Mouse (Mus musculus) bone marrow macrophage, adult 2 months (primary cell): ENCODE results near the gene Zfp408. TPM values are rescaled to one million over a fixed set of nuclear protein-coding genes. Genes with fewer than 3 reads are reported as not detected.
A peak's percentile ranks its signal among the peaks of the same experiment; 100 is the strongest.

ENCODE experiments used
- H3K27ac ChIP-seq: 2 replicates; pipeline ENCODE4 v1.5.1; 2012; ENCODE audit warnings: low read depth, low read length; ENCODE audit not compliant: insufficient read depth
- H3K4me1 ChIP-seq: 2 replicates; pipeline ENCODE4 v1.6.1; 2012; ENCODE audit warnings: low read length; ENCODE audit not compliant: control insufficient read depth, insufficient read depth
- H3K4me3 ChIP-seq: 2 replicates; pipeline ENCODE4 v1.5.1; 2012; ENCODE audit warnings: mild to moderate bottlenecking, low read length, moderate library complexity; ENCODE audit not compliant: insufficient read depth
- CTCF ChIP-seq: IDR thresholded peaks from 2 replicates; pipeline ENCODE4 v1.5.1; 2012; ENCODE audit warnings: low read depth, mild to moderate bottlenecking, low read length, moderate library complexity
- POLR2A ChIP-seq: IDR thresholded peaks from 2 replicates; pipeline ENCODE4 v1.6.1; 2012; ENCODE audit warnings: mild to moderate bottlenecking, low read depth, low read length, borderline replicate concordance
- polyA plus RNA-seq: library from polyadenylated mRNA; stranded (reverse); fragments of >200 nt; gene quantifications from 2 replicates; pipeline ENCODE4 v1.2.4, GENCODE M21; 2012; ENCODE audit not compliant: missing spikeins, insufficient read depth, insufficient read length

Gene Zfp408
- polyA plus RNA-seq, 1 experiment, result 12.5 TPM

DNA sequence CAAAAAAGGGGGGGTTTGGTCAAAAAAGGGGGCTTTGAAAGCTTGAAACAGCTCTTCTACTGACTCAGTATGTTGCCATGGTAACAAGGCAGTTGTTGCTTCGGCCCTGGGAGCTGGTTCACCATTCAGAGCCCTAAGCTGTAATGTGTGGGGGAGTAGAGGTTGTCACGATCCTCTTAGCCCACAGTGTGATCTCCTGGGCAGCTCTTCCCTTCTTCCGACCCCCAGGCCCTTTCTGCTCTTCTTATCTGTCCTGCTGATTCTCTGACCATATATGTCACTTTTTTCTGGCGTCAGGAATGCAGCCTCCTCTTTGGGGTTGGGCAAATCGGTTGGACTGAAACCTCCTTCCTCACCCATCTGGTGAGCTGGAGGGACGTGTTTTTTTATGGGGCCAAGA, 3.3 kb upstream of the Zfp408 start:
- peaks cover 4% of the 10 kb centered on the region; the same call in 1 of the 2 replicates for H3K4me1 ChIP-seq
- H3K27ac ChIP-seq, result no peak overlapping the region
- H3K4me3 ChIP-seq, result no peak overlapping the region
- TF ChIP-seq CTCF (no peak), POLR2A (no peak)

- Histone ChIP-seq H3K27ac (no peak overlapping the region), H3K4me3 (no peak overlapping the region), H3K4me1 (peaks cover 4% of the 10 kb centered on the region; the same call in 1 of the 2 replicates)
- TF ChIP-seq CTCF (no peak), POLR2A (no peak)
Measured at GRCm38 (mm10) chr2:91651458-91652258, 2.1 kb upstream of the Zfp408 start.

DNA sequence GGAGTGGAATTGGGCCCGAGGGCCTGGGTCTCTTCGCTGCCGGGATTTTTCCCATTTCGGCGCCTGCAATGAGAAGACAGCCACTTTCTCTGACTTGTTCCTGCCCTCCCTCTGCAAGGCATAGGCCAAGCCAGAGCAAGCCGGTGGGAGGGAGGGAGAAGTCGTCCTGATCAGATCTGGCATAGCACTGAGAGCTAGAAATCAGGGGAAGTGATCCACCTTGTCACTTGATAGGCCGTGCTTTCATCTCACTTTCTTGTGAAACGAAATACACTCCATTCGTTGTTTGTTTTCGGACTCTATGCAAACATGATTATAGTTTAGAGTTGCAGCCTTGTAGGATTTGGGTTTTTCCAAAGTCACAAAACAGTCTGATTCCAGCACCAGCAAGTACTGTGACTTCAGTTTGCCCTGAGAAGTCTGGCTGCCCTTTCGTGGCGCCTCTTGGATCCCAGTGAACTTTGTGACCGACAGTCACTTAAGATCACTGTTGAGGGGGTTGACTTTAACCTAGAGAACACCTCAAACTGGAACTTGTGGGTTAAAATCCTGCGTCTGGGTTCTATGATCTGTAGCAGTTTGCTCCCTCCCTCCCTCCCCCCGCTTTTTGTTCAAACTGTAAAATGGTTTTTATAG, 887 bp upstream of the Zfp408 start:
- TF ChIP-seq POLR2A, result no peak
- no peak for TF ChIP-seq CTCF
- H3K4me3 ChIP-seq, result peak overlapping the region; percentile 72
- peak overlapping the region; percentile 69 for H3K27ac ChIP-seq
- peaks cover 4% of the 10 kb centered on the region; the same call in 1 of the 2 replicates for H3K4me1 ChIP-seq

DNA sequence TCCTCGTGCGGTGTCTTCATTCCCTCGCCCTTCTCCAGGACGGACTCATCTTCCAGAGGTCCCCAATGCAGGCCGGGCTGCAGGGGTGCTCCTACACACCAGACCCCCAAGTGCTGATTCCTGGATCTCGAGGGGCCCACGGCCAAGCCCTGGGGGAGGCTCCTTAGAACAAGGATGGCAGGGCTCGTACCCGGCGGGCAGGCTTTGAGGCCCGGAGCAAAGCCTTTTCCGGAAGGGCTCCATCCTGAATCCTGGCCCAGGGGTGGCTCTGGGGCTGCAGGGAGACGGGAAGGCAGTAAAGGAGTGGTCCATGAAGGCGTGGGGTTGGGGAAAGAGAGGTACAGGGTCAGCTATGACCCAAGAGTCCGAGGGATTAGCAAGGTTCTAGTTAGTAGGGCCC, 439 bp downstream of the Zfp408 start:
- peaks cover 4% of the 10 kb centered on the region; the same call in 1 of the 2 replicates for H3K4me1 ChIP-seq
- peak overlapping the region; percentile 92; the same call in 1 of the 2 replicates for H3K27ac ChIP-seq
- TF ChIP-seq POLR2A (no peak), CTCF (no peak)
- H3K4me3 ChIP-seq, result peak overlapping the region; percentile 96

DNA sequence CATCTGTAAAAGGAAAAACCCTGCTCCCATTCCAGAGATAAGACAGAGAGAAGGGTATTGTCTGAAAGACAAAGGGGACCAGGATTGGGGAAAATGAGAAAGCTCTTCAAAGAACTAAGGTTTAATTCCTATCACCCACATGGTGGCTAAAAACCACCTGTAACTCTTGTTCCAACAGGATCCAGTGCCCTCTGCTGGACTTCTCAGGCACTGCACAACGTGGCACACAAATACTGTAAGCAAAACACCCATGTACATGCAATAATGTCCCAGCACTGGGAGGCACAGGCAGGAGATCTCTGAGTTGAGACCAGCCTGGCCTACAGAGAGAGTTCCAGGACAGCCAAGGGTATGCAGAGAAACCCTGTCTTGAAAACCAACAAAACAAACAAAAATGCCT, 2.9 kb downstream of the Zfp408 start:
- H3K4me1 ChIP-seq, result peaks cover 2% of the 10 kb centered on the region; the same call in 1 of the 2 replicates
- no peak overlapping the region for H3K27ac ChIP-seq
- TF ChIP-seq CTCF (peak; percentile 58), POLR2A (no peak)
- no peak overlapping the region for H3K4me3 ChIP-seq

GRCm38 (mm10) chr2:91645811-91646210, 3.8 kb downstream of the Zfp408 start:
- no peak overlapping the region for H3K27ac ChIP-seq
- H3K4me1 ChIP-seq, result no peaks in the 10 kb centered on the region
- TF ChIP-seq POLR2A (no peak), CTCF (no peak)
- no peak overlapping the region for H3K4me3 ChIP-seq

DNA sequence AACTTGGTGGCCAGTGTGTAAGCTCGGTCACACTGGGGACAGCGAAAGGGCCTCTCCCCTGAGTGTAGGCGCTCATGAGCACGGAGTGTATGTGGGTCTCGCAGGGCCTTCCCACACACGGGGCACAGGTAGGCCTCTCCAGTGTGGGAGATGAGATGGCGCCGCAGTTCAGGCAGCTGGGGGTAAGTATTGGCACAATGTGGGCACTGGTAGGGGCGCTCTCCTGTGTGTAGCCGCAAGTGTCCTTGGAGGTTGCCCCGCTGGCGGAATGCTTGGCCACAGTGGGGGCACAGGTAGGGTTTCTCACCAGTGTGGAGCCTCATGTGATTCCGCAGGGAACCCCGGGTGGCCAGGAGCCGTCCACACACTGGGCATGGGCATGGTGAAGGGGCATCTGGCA, 4.2 kb downstream of the Zfp408 start:
- no peaks in the 10 kb centered on the region for H3K4me1 ChIP-seq
- H3K4me3 ChIP-seq, result no peak overlapping the region
- H3K27ac ChIP-seq, result no peak overlapping the region
- TF ChIP-seq POLR2A, result no peak
- no peak for TF ChIP-seq CTCF

GRCm38 (mm10) chr2:91644021-91644420, 5.6 kb downstream of the Zfp408 start:
- Histone ChIP-seq H3K4me3 (no peak overlapping the region), H3K27ac (no peak overlapping the region), H3K4me1 (no peaks in the 10 kb centered on the region)
- no peak for TF ChIP-seq POLR2A

DNA sequence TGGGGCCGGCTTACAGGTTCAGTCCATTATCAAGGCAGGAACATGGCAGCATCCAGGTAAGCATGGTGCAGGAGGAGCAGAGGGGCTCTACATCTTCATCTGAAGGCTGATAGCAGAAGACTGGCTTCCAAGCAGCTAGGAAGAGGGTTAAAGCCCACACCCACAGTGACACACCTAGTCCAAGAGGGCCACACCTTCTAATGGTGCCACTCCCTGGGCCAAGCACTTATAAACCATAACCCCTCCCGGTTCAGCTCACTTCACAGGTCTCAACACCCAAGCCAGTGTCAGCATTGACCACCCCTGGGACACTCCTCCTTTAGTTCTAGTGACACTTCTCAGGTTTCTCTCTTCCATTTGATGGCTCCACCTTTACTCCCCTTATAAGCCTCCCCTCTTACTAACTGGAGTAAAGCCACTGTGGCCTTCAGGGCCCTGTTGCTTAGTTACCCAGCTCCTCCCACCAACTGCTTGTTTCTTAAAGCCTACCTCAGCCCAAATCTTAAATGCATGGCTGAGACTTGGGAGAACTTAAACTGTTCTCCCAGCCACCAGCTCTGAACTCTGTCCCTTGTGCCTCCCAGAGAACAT, 6.7 kb downstream of the Zfp408 start:
- Histone ChIP-seq H3K4me1 (no peaks in the 10 kb centered on the region), H3K4me3 (no peak overlapping the region), H3K27ac (no peak overlapping the region)
- TF ChIP-seq CTCF, result no peak
- TF ChIP-seq POLR2A, result no peak

GRCm38 (mm10) chr2:91638931-91639330, 10.7 kb downstream of the Zfp408 start:
- H3K27ac ChIP-seq, result no peak overlapping the region
- TF ChIP-seq POLR2A, result no peak
- TF ChIP-seq CTCF, result no peak
- H3K4me1 ChIP-seq, result peaks cover 6% of the 10 kb centered on the region; the same call in 1 of the 2 replicates
- no peak overlapping the region for H3K4me3 ChIP-seq
